Mouse (Mus musculus) thymus, adult 2 months (tissue): ENCODE measurements around the gene Clpsl2. TPM values are rescaled to one million over a fixed set of nuclear protein-coding genes. Genes with fewer than 3 reads are reported as not detected.

Experiments used
- DNase-seq: peaks from one replicate; pipeline ENCODE4 v3.0.0; 2021
- H3K27ac ChIP-seq: fragments of 200-500 bp; 2 replicates; pipeline ENCODE4 v1.5.1; 2012; ENCODE audit warnings: low read length, control low read depth; ENCODE audit not compliant: control insufficient read depth, insufficient read depth
- H3K27me3 ChIP-seq: fragments of 200-500 bp; 2 replicates; pipeline ENCODE4 v1.6.1; 2012; ENCODE audit warnings: mild to moderate bottlenecking, low read length, moderate library complexity, mixed read lengths; ENCODE audit not compliant: control insufficient read depth, insufficient read depth
- H3K36me3 ChIP-seq: fragments of 200-500 bp; 2 replicates; pipeline ENCODE4 v1.6.1; 2012; ENCODE audit warnings: mild to moderate bottlenecking, low read length, moderate library complexity; ENCODE audit not compliant: control insufficient read depth, insufficient read depth
- H3K4me1 ChIP-seq: fragments of 200-500 bp; replicated peaks from 2 replicates; pipeline ENCODE4 v1.6.1; 2012; ENCODE audit warnings: low read length; ENCODE audit not compliant: control insufficient read depth, insufficient read depth
- H3K4me3 ChIP-seq: fragments of 200-500 bp; 2 replicates; pipeline ENCODE4 v1.5.1; 2012; ENCODE audit warnings: mild to moderate bottlenecking, low read length, control low read depth, moderate library complexity; ENCODE audit not compliant: control insufficient read depth, insufficient read depth
- CTCF ChIP-seq: fragments of 200-500 bp; IDR thresholded peaks from 2 replicates; pipeline ENCODE4 v1.5.1; 2012; ENCODE audit warnings: mild to moderate bottlenecking, control low read depth, low read length, moderate library complexity, borderline replicate concordance; ENCODE audit not compliant: control insufficient read depth, poor library complexity, insufficient read depth; ENCODE audit errors: extremely low read depth
- POLR2A ChIP-seq: fragments of 200-500 bp; IDR thresholded peaks from 2 replicates; pipeline ENCODE4 v1.6.1; 2012; ENCODE audit warnings: mild to moderate bottlenecking, low read length, control low read depth, moderate library complexity; ENCODE audit not compliant: control insufficient read depth, poor library complexity, insufficient read depth; ENCODE audit errors: extremely low read depth
- WGBS: fragments of 180-500 bp; shearing (Covaris S2); methylation state at CpG from one replicate; pipeline ENCODE4 v1.1.7; 2018; 5-methylcytosine and 5-hydroxymethylcytosine counted together
- polyA plus RNA-seq: library from polyadenylated mRNA; depleted of rRNA; stranded (reverse); fragments of >200 nt; gene quantifications from 2 replicates; pipeline ENCODE4 v1.2.3, GENCODE M21; 2012

Clpsl2 gene
- polyA plus RNA-seq, 1 experiment, result not detected

DNA sequence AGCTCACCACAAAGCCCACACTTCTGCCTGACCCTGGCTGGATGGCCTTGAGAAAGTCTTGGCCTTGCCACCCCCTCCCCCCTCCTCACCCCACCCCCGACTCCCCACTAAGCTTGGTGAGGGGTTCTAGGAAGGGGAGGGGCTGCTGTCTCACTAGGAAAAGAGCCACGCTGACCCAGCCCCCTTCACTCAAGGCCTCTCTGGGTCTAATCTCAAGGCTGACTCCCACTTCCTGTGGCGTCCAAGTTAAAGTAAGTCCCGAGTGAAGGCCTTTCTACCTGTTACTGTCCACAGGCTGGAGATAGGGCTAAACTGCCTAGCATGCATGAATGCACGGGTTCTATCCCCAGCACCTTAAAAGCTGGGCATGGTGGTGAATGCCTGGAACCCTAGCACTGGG, 41.7 kb upstream of the Clpsl2 start:
- Histone ChIP-seq H3K4me1 (peaks cover 68% of the 10 kb centered on the region), H3K4me3 (no peak overlapping the region), H3K36me3 (no peaks in the 10 kb centered on the region), H3K27ac (0 out of 2 replicates have a peak overlapping the region, but pooled peaks have one; percentile 9), H3K27me3 (no peaks in the 10 kb centered on the region)
- TF ChIP-seq CTCF, result no peak
- no peak for TF ChIP-seq POLR2A
- 29% methylated on average over 5 of the region's 5 CpGs for WGBS
- DNase-seq, result no peak

DNA sequence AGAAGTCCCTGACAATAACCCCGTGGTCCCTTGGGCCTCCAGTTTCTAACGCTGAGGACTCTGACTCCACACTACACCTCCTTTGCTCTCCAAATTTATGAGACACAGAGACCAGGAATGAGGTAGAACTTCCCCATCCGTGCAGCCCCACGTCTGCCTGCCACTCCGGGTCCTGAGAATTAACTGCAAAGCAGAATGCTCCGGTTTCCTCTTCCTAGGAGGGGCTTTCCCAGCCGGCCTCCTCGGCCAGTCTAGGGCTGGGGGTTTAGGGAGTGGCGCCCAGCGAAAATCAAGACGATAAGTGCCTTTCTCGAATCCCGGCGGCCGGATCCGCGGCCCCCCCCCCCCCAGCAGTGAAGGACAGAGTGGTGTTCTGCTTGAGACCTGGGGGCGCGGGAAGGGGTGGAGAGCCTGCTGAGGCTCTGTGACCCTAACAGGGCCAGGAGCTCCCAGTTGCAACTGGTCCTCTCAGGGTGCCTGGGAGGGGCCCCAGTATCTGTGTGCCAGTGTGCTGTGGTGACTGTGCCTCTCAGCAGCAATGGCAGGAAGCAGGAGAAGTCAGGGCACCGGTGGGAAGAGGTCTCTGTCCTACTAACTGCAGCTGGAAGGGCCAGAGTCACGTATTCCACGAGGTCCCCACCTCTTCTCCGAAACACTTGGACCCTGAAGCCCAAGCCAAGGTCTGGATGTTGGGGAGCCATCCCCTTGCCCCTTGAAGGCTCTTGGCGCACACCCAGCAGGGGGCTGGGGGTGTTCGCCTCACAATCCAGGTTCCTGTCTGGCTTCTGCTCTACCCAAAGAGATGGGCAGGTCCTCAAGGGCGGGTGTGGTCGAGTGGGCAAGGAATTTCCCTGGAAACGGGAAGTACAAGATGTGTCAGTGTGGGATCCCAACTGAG, 38.5 kb upstream of the Clpsl2 start:
- TF ChIP-seq CTCF (no peak), POLR2A (no peak)
- H3K27me3 ChIP-seq, result no peaks in the 10 kb centered on the region
- H3K36me3 ChIP-seq, result no peaks in the 10 kb centered on the region
- no peak for DNase-seq
- peaks cover 65% of the 10 kb centered on the region for H3K4me1 ChIP-seq
- WGBS, result 13% methylated on average over 28 of the region's 28 CpGs
- no peak overlapping the region for H3K27ac ChIP-seq
- H3K4me3 ChIP-seq, result peak overlapping the region; percentile 28

DNA sequence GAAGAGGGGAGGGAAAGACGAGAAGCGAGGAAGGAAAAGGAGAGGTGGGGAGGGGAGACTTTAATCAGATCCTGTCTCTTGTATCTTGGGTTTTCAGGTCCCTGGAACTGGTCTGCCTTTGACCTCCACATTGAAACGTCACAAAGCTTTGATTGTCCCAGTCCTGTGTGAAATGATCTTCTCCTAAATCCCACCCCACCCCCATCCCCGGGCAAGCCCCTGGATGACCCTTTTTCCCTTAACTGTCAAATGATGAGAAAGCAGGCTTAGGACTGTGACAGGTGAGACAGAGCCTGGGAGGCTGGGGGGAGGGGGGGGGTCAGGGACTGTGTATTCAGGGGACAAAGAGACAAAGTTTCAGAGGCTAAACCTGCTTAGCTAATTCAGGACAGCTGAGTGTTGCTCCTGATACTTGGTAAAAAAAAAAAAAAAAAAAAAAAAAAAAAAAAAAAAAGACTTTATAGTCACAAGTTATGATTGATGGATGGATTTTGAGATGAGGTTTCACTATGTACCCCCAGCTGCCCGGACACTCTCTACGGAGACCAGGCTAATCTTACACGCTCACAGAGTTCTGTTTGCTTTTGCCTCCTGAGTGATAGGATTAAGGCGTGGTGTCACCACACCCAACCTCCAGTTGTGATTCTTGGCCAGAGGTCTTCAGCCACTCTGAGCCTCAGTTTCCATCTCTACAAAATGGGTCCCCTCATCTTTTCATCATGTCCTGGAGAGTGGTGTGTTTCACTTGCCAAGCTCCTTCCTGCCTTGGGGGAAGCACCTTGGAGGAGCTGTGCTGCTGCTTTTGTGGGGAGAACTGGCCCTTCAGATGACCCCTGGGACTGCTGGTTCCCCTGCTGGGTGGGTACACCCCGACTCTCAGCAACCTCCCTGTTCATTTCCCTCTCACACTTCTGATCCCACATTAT, 37.3 kb upstream of the Clpsl2 start:
- Histone ChIP-seq H3K27ac (peak overlapping the region; percentile 40; the same call in 1 of the 2 replicates), H3K27me3 (no peaks in the 10 kb centered on the region), H3K4me1 (peaks cover 64% of the 10 kb centered on the region), H3K4me3 (no peak overlapping the region), H3K36me3 (no peaks in the 10 kb centered on the region)
- no peak for TF ChIP-seq CTCF
- TF ChIP-seq POLR2A, result no peak
- no peak for DNase-seq
- WGBS, result 52% methylated on average over 9 of the region's 9 CpGs

DNA sequence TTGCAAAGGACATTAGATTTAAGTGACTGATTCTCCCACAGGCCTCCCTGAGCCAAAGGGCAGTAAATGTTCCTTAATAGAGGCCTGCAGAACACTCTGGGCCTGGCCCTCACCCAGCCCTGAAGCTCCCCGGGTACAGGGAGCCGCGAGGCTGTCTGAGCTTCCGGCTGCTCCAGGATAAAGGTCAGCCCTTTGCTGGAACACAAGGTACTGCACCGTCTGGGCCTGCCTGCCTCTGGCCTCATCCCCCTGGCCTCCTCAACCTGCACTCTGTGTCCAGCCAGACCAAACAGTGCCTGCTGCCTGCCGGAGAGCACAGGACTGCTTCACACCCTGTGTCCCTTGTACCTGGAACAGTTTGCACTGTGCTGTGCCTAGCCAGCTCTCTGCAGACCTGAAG, 36.5 kb upstream of the Clpsl2 start:
- Histone ChIP-seq H3K4me3 (no peak overlapping the region), H3K4me1 (peaks cover 64% of the 10 kb centered on the region), H3K27me3 (no peaks in the 10 kb centered on the region), H3K36me3 (no peaks in the 10 kb centered on the region), H3K27ac (peak overlapping the region; percentile 40; the same call in 1 of the 2 replicates)
- WGBS, result 68% methylated on average over 6 of the region's 6 CpGs
- TF ChIP-seq POLR2A, result no peak
- no peak for TF ChIP-seq CTCF
- DNase-seq, result no peak

DNA sequence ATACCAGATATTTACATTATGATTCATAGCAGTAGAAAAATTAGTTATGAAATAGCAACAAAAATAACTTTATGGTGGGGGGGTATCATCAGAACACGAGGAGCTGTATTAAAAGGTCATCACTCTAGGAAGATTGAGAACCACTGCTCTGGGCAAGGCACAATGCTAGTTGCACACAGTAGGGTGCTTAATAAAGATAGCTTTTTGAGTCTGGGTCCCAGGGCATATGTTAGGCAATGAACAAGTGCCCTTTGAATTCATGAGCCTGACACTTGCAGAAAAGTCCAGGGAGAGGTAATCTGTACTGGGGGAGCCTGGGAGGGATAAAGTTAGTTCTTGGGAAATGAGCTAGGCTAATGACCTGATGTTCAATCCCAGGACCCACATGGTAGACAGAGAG, 35.9 kb upstream of the Clpsl2 start:
- DNase-seq, result no peak
- Histone ChIP-seq H3K4me1 (peaks cover 66% of the 10 kb centered on the region), H3K27ac (no peak overlapping the region), H3K4me3 (no peak overlapping the region), H3K27me3 (no peaks in the 10 kb centered on the region), H3K36me3 (no peaks in the 10 kb centered on the region)
- WGBS, result 58% methylated on average over 1 of the region's 1 CpGs
- TF ChIP-seq CTCF (no peak), POLR2A (no peak)

DNA sequence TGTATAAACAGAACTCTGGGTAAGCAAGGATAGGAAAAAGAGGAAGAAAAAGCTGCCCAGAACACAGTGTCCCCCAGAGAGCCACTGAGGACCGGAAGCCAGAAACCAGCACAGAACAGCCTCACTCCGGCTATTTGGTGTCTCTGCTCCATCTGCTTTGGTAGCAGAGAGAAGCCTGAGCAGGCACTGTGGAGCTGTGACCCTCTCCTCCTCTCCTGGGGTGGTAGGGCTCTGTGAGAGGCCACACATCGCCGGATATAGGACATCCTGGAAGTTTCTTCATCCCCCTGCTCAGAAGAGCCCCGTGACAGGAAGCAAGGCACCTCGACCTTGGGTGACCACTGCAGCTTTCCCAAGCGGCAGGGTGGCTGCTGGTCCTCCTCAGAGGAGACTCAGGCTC, 35.4 kb upstream of the Clpsl2 start:
- 25% methylated on average over 7 of the region's 7 CpGs for WGBS
- DNase-seq, result no peak
- no peak for TF ChIP-seq CTCF
- TF ChIP-seq POLR2A, result no peak
- H3K4me3 ChIP-seq, result no peak overlapping the region
- H3K27ac ChIP-seq, result no peak overlapping the region; the same call in 1 of the 2 replicates
- H3K4me1 ChIP-seq, result peaks cover 70% of the 10 kb centered on the region
- no peaks in the 10 kb centered on the region for H3K27me3 ChIP-seq
- no peaks in the 10 kb centered on the region for H3K36me3 ChIP-seq
